Mouse (Mus musculus): ENCODE measurements at regions not wholly inside any gene's neighbourhood (a gene's known extent, or its start where the extent isn't known, plus 50 kb on each side); places are given as distances from the start of the nearest gene placed in this dataset.
A peak's percentile ranks its signal among the peaks of the same experiment; 100 is the strongest.

- peak; percentile 57; the same call in 1 of the 2 replicates for ATAC-seq (ENCODE audit: low FRiP score)
- WGBS = 53% methylated on average over 16 of the region's 16 CpGs
- no peaks in the 10 kb centered on the region for H3K9me3 ChIP-seq (ENCODE audit: control insufficient read depth, low read length)
- no peaks in the 10 kb centered on the region for H3K36me3 ChIP-seq (ENCODE audit: control insufficient read depth, insufficient read depth, low read length)
- no peak overlapping the region for H3K9ac ChIP-seq (ENCODE audit: low read depth, low read length)
- H3K4me2 ChIP-seq (replicated peaks; ENCODE audit: low read depth, low read length) = no peak overlapping the region
- no peak overlapping the region for H3K27ac ChIP-seq (ENCODE audit: low read depth, low read length)
- DNase-seq (ENCODE audit: low spot score) = no peak
- no peak overlapping the region for H3K4me3 ChIP-seq (ENCODE audit: low read depth, low read length)
- H3K4me1 ChIP-seq (replicated peaks; ENCODE audit: control insufficient read depth, insufficient read depth, low read length) = no peaks in the 10 kb centered on the region
- H3K27me3 ChIP-seq (ENCODE audit: control insufficient read depth, insufficient read depth, low read length) = no peaks in the 10 kb centered on the region
Measured at GRCm38 (mm10) chr6:117253586-117254330, 85.4 kb downstream of the Cxcl12 start.

- Histone ChIP-seq H3K9me3 (ENCODE audit: control insufficient read depth, low read length) (no peaks in the 10 kb centered on the region), H3K27ac (ENCODE audit: low read depth, low read length) (no peak overlapping the region), H3K27me3 (ENCODE audit: control insufficient read depth, insufficient read depth, low read length) (no peaks in the 10 kb centered on the region), H3K4me1 (replicated peaks; ENCODE audit: control insufficient read depth, insufficient read depth, low read length) (no peaks in the 10 kb centered on the region), H3K4me2 (replicated peaks; ENCODE audit: low read depth, low read length) (no peak overlapping the region), H3K9ac (ENCODE audit: low read depth, low read length) (no peak overlapping the region), H3K36me3 (ENCODE audit: control insufficient read depth, insufficient read depth, low read length) (no peaks in the 10 kb centered on the region), H3K4me3 (ENCODE audit: low read depth, low read length) (no peak overlapping the region)
- WGBS = 88% methylated on average over 3 of the region's 3 CpGs
- ATAC-seq (ENCODE audit: low FRiP score) = no peak
- DNase-seq (ENCODE audit: low spot score) = no peak
Measured at GRCm38 (mm10) chr6:117254620-117255228, 86.4 kb downstream of the Cxcl12 start.

GRCm38 (mm10) chr6:117255399-117256098 lies 87.2 kb downstream of the Cxcl12 start:
- Histone ChIP-seq H3K36me3 (ENCODE audit: control insufficient read depth, insufficient read depth, low read length) (no peaks in the 10 kb centered on the region), H3K4me2 (replicated peaks; ENCODE audit: low read depth, low read length) (no peak overlapping the region), H3K4me3 (ENCODE audit: low read depth, low read length) (no peak overlapping the region), H3K9me3 (ENCODE audit: control insufficient read depth, low read length) (no peaks in the 10 kb centered on the region), H3K27ac (ENCODE audit: low read depth, low read length) (no peak overlapping the region), H3K9ac (ENCODE audit: low read depth, low read length) (no peak overlapping the region), H3K27me3 (ENCODE audit: control insufficient read depth, insufficient read depth, low read length) (no peaks in the 10 kb centered on the region), H3K4me1 (replicated peaks; ENCODE audit: control insufficient read depth, insufficient read depth, low read length) (no peaks in the 10 kb centered on the region)
- DNase-seq (ENCODE audit: low spot score) (no peak), ATAC-seq (ENCODE audit: low FRiP score) (no peak)
- 71% methylated on average over 3 of the region's 3 CpGs for WGBS

DNA sequence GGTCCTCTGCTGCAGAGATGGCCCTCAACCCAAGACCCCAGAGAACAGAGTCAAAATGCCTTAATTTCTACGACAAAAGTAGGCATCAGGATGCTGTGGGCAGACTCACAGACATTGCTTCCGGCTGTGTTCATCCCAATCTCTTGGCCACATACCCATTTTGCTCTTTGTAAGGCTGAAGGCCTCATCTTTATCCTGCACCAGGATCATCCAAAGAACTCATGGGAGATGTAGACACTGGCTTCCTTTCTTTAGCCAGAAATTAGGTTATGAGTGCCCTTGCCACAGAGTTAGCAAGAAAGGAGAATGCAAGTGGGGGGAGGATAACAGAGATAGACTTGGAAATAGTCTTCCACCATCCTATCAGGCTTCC lies 87.8 kb downstream of the Cxcl12 start:
- DNase-seq (ENCODE audit: low spot score) (no peak), ATAC-seq (ENCODE audit: low FRiP score) (no peak)
- Histone ChIP-seq H3K27me3 (ENCODE audit: control insufficient read depth, insufficient read depth, low read length) (no peaks in the 10 kb centered on the region), H3K4me1 (replicated peaks; ENCODE audit: control insufficient read depth, insufficient read depth, low read length) (no peaks in the 10 kb centered on the region), H3K27ac (ENCODE audit: low read depth, low read length) (no peak overlapping the region), H3K4me3 (ENCODE audit: low read depth, low read length) (no peak overlapping the region), H3K9ac (ENCODE audit: low read depth, low read length) (no peak overlapping the region), H3K4me2 (replicated peaks; ENCODE audit: low read depth, low read length) (no peak overlapping the region), H3K9me3 (ENCODE audit: control insufficient read depth, low read length) (no peaks in the 10 kb centered on the region), H3K36me3 (ENCODE audit: control insufficient read depth, insufficient read depth, low read length) (no peaks in the 10 kb centered on the region)
- WGBS = 90% methylated on average over 2 of the region's 2 CpGs

GRCm38 (mm10) chr6:117257591-117257990 lies 89.3 kb downstream of the Cxcl12 start:
- 77% methylated on average over 4 of the region's 4 CpGs for WGBS
- Histone ChIP-seq H3K9ac (ENCODE audit: low read depth, low read length) (no peak overlapping the region), H3K9me3 (ENCODE audit: control insufficient read depth, low read length) (no peaks in the 10 kb centered on the region), H3K4me1 (replicated peaks; ENCODE audit: control insufficient read depth, insufficient read depth, low read length) (no peaks in the 10 kb centered on the region), H3K27ac (ENCODE audit: low read depth, low read length) (no peak overlapping the region), H3K27me3 (ENCODE audit: control insufficient read depth, insufficient read depth, low read length) (no peaks in the 10 kb centered on the region), H3K4me2 (replicated peaks; ENCODE audit: low read depth, low read length) (no peak overlapping the region), H3K36me3 (ENCODE audit: control insufficient read depth, insufficient read depth, low read length) (no peaks in the 10 kb centered on the region), H3K4me3 (ENCODE audit: low read depth, low read length) (no peak overlapping the region)
- DNase-seq (ENCODE audit: low spot score) (no peak), ATAC-seq (ENCODE audit: low FRiP score) (no peak)

DNA sequence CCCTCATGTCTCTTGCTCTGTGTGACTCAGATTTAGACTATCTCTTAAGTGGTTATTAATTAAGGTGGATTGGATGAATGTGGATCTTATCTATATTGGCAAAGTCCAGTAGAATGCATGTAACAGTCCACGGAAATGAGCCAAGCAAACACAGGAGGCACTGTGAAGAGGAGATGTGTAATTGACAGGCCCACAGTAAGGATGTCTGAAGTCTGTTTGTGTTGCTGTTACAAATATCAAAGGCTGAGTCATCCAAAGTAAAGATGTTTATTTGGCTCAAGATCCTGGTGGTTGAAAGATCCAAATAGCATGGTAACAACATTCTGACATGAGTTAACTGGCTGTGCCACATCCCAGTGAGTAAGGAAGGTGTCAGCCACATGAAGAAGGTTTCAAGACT lies 99.6 kb downstream of the Cxcl12 start:
- 94% methylated on average over 1 of the region's 1 CpGs for WGBS
- Histone ChIP-seq H3K27me3 (ENCODE audit: control insufficient read depth, insufficient read depth, low read length) (no peaks in the 10 kb centered on the region), H3K4me3 (ENCODE audit: low read depth, low read length) (no peak overlapping the region), H3K27ac (ENCODE audit: low read depth, low read length) (no peak overlapping the region), H3K4me2 (replicated peaks; ENCODE audit: low read depth, low read length) (no peak overlapping the region), H3K4me1 (replicated peaks; ENCODE audit: control insufficient read depth, insufficient read depth, low read length) (no peaks in the 10 kb centered on the region), H3K9ac (ENCODE audit: low read depth, low read length) (no peak overlapping the region), H3K36me3 (ENCODE audit: control insufficient read depth, insufficient read depth, low read length) (no peaks in the 10 kb centered on the region), H3K9me3 (ENCODE audit: control insufficient read depth, low read length) (no peaks in the 10 kb centered on the region)
- ATAC-seq (ENCODE audit: low FRiP score) (no peak), DNase-seq (ENCODE audit: low spot score) (no peak)

GRCm38 (mm10) chr6:117268376-117268775 lies 100.0 kb downstream of the Cxcl12 start:
- H3K36me3 ChIP-seq (ENCODE audit: control insufficient read depth, insufficient read depth, low read length) = no peaks in the 10 kb centered on the region
- no peak overlapping the region for H3K4me2 ChIP-seq (replicated peaks; ENCODE audit: low read depth, low read length)
- ATAC-seq (ENCODE audit: low FRiP score) (no peak), DNase-seq (ENCODE audit: low spot score) (no peak)
- no peak overlapping the region for H3K27ac ChIP-seq (ENCODE audit: low read depth, low read length)
- no peak overlapping the region for H3K9ac ChIP-seq (ENCODE audit: low read depth, low read length)
- H3K4me1 ChIP-seq (replicated peaks; ENCODE audit: control insufficient read depth, insufficient read depth, low read length) = no peaks in the 10 kb centered on the region
- H3K27me3 ChIP-seq (ENCODE audit: control insufficient read depth, insufficient read depth, low read length) = no peaks in the 10 kb centered on the region
- WGBS = 93% methylated on average over 2 of the region's 2 CpGs
- no peaks in the 10 kb centered on the region for H3K9me3 ChIP-seq (ENCODE audit: control insufficient read depth, low read length)
- H3K4me3 ChIP-seq (ENCODE audit: low read depth, low read length) = no peak overlapping the region

DNA sequence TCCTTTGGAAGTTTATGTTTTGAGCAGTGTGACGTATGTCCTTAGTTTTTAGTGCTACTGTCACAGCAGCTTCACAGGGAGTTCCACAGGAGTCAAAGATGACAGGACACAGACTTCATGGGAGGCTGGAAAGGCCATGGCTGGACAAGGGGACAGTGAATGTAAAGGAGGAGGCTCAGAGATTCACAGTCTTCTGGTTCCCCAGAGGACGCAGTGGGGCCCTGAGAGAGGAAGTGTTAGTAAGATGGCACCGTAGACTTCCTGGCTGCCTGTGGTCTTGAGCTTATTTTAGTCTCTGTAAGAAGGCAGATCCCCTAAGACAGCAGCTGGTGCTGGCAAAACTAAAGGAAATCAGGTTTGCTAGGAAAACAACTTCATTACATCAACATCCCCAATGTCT lies 101.9 kb downstream of the Cxcl12 start:
- no peaks in the 10 kb centered on the region for H3K36me3 ChIP-seq (ENCODE audit: control insufficient read depth, insufficient read depth, low read length)
- H3K27ac ChIP-seq (ENCODE audit: low read depth, low read length) = no peak overlapping the region
- H3K4me2 ChIP-seq (replicated peaks; ENCODE audit: low read depth, low read length) = no peak overlapping the region
- no peaks in the 10 kb centered on the region for H3K9me3 ChIP-seq (ENCODE audit: control insufficient read depth, low read length)
- 82% methylated on average over 3 of the region's 3 CpGs for WGBS
- no peaks in the 10 kb centered on the region for H3K27me3 ChIP-seq (ENCODE audit: control insufficient read depth, insufficient read depth, low read length)
- ATAC-seq (ENCODE audit: low FRiP score) (no peak), DNase-seq (ENCODE audit: low spot score) (no peak)
- no peak overlapping the region for H3K4me3 ChIP-seq (ENCODE audit: low read depth, low read length)
- no peak overlapping the region for H3K9ac ChIP-seq (ENCODE audit: low read depth, low read length)
- no peaks in the 10 kb centered on the region for H3K4me1 ChIP-seq (replicated peaks; ENCODE audit: control insufficient read depth, insufficient read depth, low read length)

All from hindbrain, embryonic 11.5 days (tissue).